Mouse (Mus musculus): ENCODE measurements around the gene Dohh.

DNA sequence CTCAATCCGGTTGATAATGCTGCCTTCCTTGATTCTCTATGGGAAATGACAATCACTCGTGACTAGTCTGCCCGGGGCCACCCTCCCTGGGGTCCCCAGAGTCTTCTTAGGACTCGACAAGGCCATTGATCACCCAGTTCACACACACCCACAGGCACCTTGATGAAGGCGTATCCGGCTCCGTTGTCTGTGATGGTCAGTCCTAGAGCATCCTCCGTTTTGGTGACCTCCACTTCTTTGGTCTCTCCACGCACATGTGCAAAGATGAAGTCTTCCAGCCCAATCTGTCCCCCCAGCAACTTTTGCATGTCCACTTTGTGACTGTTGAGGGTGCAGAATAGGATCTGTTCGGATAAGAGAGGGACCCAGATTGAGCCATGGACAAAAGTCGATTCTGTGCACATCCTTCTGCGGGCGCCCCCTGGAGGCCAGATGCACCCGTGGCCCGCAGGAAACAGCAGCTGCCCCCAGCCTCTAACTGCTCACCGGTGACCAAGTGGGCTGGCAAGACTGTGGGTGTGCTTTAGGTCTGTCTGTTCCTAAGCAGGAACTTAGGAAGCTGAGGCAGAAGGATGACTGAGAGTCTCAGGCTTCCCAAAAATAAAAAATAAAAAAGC lies 42.8 kb upstream of the Dohh start:
- TF ChIP-seq CTCF (IDR thresholded peaks at IDR 0.05; ENCODE audit: low read depth) (peak; percentile 89), EP300 (IDR thresholded peaks at IDR 0.05; ENCODE audit: low read depth) (no peak)

Data from liver, postnatal 0 days (tissue).